ENCODE assay signal across 1 mouse cellular context in the genomic region with DNA sequence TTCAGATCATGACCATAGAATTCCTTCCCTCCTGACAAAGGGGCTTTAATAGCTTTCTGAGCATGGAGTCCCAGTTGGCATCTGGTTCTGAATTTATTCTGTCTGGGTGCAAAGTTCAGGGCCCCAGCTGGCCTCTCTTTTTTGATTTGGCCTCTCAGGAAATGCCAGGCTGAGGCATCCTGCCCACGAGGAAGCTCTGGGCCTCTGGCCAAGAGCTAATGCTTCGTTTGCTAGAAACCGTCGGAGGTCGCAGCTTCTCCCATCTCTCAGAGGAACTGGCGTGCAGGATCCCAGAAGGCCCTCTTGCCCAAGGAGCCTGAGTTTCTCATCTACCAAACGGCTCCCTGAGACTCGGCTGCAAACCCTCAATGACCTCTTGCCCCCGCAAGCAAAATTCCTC.
TF ChIP-seq lines count a peak whose summit lies in the region.

No protein-coding gene starts in this region.

TF ChIP-seq in myocyte, 11 proteins besides CTCF, POLR2A, EP300 and RAD21 (continued from another document):
- no peak for TF ChIP-seq E2F4 (IDR thresholded peaks at IDR 0.05; ENCODE audit: insufficient read depth)
